Mouse (Mus musculus): ENCODE results near the gene BC067074.

The BC067074 gene

DNA sequence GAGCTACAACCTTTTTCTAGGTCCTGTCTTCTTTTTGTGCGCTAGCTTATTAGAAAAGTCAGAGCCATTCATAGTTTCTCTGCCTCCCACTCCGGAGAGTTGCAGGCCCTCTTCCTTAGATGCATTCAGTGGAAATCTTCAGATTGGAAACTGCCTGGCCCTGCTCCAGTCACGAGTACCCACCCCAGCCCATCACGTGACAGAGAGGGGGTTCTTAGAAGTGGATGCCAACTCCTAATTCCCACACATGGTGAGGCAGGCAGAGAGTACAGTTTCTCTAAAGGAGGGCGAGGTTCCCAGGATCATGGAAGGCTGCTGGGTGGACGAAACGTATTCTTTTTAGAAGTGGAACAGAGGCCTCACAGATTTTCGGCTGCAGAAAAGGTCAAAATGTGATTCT, 958 bp upstream of the BC067074 start:
- ChIA-PET CTCF (interaction anchor here in 1 of 4 experiments (0.5 to 2.0 kb wide), 4 partner anchors 22 to 573 kb away, joined by 3 to 7 read pairs (median 4); partner anchors contain the start of gene Snx18), POLR2A (interaction anchor here in 3 of 4 experiments (0.6 to 3.1 kb wide), 8 partner anchors 29 to 574 kb away, joined by 3 to 17 read pairs (median 4); partner anchors contain the start of gene Snx18 (in 1 of the 3))

GRCm38 (mm10) chr13:113293707-113294432, 911 bp downstream of the BC067074 start:
- POLR2A ChIA-PET = interaction anchor here (0.6 to 3.1 kb wide), 24 partner anchors 12 to 1604 kb away, joined by 3 to 17 read pairs (median 3); partner anchors contain the start of genes Snx18 (in 2 of the 4) and Arl15 (in 1 of the 4)
- CTCF ChIA-PET = interaction anchor here (0.5 to 2.0 kb wide), 7 partner anchors 27 to 348 kb away, joined by 3 to 7 read pairs (median 3); partner anchors contain the start of gene Snx18 (in 1 of the 4)

DNA sequence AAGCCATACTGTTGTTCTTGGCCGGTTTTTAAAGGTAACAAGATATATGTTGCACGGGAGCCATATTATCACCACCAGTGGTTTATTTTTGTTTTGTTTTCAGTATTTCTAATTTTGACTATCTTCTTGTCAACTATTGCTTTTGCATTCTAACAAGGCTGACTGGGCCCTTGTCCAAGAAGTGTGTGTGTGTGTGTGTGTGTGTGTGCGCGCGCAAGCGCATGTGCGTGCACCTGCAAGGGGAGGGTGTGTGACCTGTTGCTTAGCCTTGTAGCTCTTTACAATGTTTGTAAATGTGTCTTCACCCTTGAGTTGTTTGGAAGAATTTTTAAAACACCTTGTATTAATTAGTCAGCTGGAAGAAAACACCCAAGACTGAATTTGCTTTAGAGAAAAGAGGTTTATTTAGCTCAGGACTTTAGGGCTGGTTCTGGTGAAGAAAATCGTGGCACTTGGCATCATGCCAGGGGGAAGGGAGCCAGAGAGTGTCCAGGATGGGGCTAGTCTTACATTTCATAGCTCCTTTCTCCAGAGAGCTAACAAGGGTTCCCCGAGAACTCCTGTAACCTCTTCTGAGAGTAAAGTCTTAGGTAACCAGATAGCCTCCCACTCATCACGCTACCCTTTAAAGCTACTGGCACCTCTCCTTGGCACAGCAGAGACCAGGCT, 3.0 kb downstream of the BC067074 start:
- CTCF ChIA-PET = interaction anchor here in 1 of 4 experiments (0.9 kb wide), 1 partner anchor 31 kb away, joined by 3 read pairs; no protein-coding TSS in a partner anchor
- POLR2A ChIA-PET = interaction anchor here in 2 of 4 experiments (0.6 to 3.5 kb wide), 7 partner anchors 8 to 494 kb away, joined by 3 to 16 read pairs (median 4); partner anchors contain the start of gene Snx18 (in 1 of the 2)

- ChIA-PET CTCF (interaction anchor here in 1 of 4 experiments (0.5 to 0.6 kb wide), 2 partner anchors 40 to 1272 kb away, joined by 3 to 4 read pairs; no protein-coding TSS in a partner anchor), POLR2A (interaction anchor here in 1 of 4 experiments (1.3 kb wide), 1 partner anchor 20 kb away, joined by 3 read pairs; no protein-coding TSS in a partner anchor)
These were observed 13.6 kb downstream of the BC067074 start for GRCm38 (mm10) chr13:113306581-113306980.

DNA sequence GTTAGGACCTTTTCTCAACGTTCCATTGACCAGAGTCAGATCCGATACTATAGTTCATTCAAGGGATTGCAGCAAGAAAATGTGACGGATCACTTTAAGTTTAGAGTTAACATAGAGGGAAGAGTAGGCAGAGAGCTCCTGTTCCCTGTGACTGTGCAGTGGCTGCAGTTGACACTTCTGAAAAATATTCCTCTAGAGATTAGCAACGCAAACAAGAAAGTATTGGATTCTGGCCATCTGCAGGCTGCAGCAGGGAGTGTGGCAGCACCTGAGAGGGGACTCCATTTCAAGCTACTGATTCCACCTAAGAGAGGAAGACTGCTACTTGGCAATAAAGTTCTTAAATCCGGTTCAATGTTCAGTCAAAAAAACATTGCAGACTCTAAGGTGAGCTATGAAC, 26.6 kb downstream of the BC067074 start:
- ChIA-PET POLR2A (no interaction called here), CTCF (no interaction called here)

GRCm38 (mm10) chr13:113321972-113322371, 29.0 kb downstream of the BC067074 start:
- CTCF ChIA-PET = interaction anchor here (0.5 to 2.0 kb wide), 21 partner anchors 15 to 544 kb away, joined by 3 to 30 read pairs (median 4); partner anchors contain the start of genes Snx18 (in 3 of the 4) and BC067074 (in 1 of the 4)
- POLR2A ChIA-PET = interaction anchor here in 2 of 4 experiments (0.7 to 2.0 kb wide), 6 partner anchors 12 to 348 kb away, joined by 3 to 9 read pairs (median 4); partner anchors contain the start of gene Snx18 (in 2 of the 2)

GRCm38 (mm10) chr13:113324241-113324640, 31.3 kb downstream of the BC067074 start:
- POLR2A ChIA-PET = interaction anchor here in 1 of 4 experiments (1.0 kb wide), 1 partner anchor 8 kb away, joined by 3 read pairs; no protein-coding TSS in a partner anchor
- CTCF ChIA-PET = no interaction called here

GRCm38 (mm10) chr13:113325678-113326077, 32.7 kb downstream of the BC067074 start:
- ChIA-PET POLR2A (interaction anchor here in 1 of 4 experiments (1.2 kb wide), 1 partner anchor 12 kb away, joined by 3 read pairs; no protein-coding TSS in a partner anchor), CTCF (no interaction called here)

DNA sequence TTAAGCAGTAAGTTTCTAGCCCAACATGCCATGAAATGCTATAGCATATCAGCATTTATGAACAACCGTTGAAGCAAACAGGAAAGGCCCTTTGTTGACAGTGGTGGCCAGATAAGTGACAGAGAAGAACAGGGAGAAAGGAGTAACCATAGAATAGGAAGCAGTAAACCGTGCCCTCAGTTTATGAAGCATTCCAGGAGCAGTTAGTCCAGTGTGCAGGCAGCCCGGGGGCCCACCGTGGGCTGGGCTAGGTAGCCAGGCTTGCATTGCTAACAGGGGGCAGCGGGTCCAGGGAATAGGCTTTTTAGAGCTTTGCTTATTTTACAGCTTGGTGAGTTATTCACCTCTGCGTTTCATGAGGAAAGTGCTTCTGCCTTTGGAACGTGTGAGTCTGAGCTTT, 39.3 kb downstream of the BC067074 start:
- ChIA-PET POLR2A (no interaction called here), CTCF (no interaction called here)

DNA sequence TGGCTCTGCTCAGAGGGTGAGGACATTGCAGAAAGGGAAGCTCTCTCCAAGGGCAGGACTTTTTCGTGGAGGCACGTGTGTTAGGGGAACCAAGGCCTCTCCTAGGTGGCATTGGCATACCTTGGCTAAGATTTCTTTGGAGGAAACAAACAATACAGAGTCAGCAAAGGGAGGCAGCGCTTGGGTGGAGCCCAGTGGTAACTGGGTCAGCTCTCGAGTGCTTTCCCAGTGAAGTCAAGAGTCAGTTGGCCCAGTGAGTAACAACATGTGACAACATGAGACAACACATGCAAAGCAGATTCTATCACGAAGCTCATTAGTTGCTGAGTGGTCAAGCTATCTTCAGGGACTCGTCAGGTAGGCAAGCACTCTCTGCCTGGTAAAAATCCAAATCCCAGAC, 40.4 kb downstream of the BC067074 start:
- ChIA-PET POLR2A (interaction anchor here in 1 of 4 experiments (1.2 kb wide), 1 partner anchor 12 kb away, joined by 3 read pairs; no protein-coding TSS in a partner anchor), CTCF (no interaction called here)

DNA sequence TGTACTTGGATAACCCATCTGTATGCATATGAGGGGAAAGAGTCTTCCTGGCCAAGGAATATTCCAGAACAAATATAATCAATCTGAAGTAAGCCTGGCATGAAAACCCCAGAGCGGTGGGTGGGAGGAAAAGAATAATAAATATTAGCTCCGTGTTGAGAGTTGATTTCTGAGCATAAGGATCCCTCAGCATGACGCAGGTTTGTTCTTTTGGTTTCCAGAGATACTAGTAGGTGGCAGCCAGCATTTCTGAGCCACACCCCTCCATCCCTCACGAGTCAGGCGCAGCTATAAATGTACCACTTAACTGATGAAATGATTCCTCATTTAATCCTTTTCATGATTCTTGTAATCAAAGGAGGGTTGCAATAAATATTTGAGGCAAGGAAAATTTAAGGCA, 41.0 kb downstream of the BC067074 start:
- ChIA-PET CTCF (interaction anchor here in 2 of 4 experiments (0.7 kb wide), 2 partner anchors 285 to 396 kb away, joined by 3 to 5 read pairs; no protein-coding TSS in a partner anchor), POLR2A (interaction anchor here in 1 of 4 experiments (1.2 kb wide), 1 partner anchor 12 kb away, joined by 3 read pairs; no protein-coding TSS in a partner anchor)

DNA sequence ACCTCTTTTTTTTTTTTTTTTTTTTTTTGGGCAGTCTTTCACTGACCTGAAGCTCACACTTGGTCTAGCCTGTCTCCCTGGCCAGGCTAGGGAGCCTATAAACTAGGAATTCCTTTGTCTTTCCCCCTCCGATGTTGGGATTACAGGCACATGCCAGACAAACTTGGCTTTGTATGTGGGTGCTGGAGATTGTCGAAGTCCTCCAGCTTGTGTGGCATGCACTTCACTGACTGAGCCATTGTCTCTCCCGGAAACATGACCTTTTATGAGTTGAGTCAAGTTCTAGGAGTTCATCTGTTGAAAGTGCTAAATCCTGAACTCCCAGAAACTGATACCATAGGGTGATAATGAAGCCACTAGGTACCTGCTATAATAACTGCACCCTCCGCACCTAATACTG, 41.8 kb downstream of the BC067074 start:
- ChIA-PET POLR2A (interaction anchor here in 1 of 4 experiments (0.6 to 1.2 kb wide), 2 partner anchors 13 to 556 kb away, joined by 3 read pairs; no protein-coding TSS in a partner anchor), CTCF (interaction anchor here in 3 of 4 experiments (0.6 to 0.7 kb wide), 3 partner anchors 283 to 395 kb away, joined by 3 to 5 read pairs (median 3); partner anchors contain the start of gene Snx18 (in 1 of the 3))

GRCm38 (mm10) chr13:113337223-113337858, 44.4 kb downstream of the BC067074 start:
- ChIA-PET CTCF (interaction anchor here in 3 of 4 experiments (0.5 to 1.9 kb wide), 6 partner anchors 8 to 282 kb away, joined by 3 to 10 read pairs (median 4); partner anchors contain the start of gene Snx18 (in 2 of the 3)), POLR2A (interaction anchor here in 2 of 4 experiments (0.6 to 1.9 kb wide), 6 partner anchors 10 to 281 kb away, joined by 3 to 7 read pairs (median 4); partner anchors contain the start of gene Snx18 (in 1 of the 2))

- ChIA-PET POLR2A (interaction anchor here in 1 of 4 experiments (0.7 kb wide), 1 partner anchor 1189 kb away, joined by 6 read pairs; no protein-coding TSS in a partner anchor), CTCF (interaction anchor here in 2 of 4 experiments (0.6 to 0.7 kb wide), 4 partner anchors 59 to 241 kb away, joined by 3 to 10 read pairs (median 9); no protein-coding TSS in a partner anchor)
These were observed 47.7 kb downstream of the BC067074 start for GRCm38 (mm10) chr13:113340644-113341043.

DNA sequence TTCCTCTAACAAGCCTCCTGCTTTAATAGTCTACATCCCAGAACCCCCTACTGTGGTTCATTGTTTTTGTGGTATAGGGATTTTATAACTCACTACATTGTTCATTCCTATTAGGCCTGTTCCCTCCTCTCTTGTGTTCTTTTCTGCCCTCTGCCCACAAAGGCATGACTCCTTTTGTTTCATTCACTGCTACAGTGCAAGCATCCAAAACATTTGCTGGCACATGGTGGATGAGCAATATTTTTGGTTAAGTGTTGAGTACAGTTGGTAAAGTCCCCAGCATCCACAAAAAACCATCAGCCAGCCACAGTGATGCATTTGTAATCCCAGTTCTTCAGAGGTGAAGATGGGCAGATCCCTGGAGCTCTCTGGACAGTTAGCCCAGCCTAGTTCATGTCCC, 48.2 kb downstream of the BC067074 start:
- ChIA-PET CTCF (no interaction called here), POLR2A (interaction anchor here in 1 of 4 experiments (0.9 kb wide), 1 partner anchor 100 kb away, joined by 3 read pairs; no protein-coding TSS in a partner anchor)

DNA sequence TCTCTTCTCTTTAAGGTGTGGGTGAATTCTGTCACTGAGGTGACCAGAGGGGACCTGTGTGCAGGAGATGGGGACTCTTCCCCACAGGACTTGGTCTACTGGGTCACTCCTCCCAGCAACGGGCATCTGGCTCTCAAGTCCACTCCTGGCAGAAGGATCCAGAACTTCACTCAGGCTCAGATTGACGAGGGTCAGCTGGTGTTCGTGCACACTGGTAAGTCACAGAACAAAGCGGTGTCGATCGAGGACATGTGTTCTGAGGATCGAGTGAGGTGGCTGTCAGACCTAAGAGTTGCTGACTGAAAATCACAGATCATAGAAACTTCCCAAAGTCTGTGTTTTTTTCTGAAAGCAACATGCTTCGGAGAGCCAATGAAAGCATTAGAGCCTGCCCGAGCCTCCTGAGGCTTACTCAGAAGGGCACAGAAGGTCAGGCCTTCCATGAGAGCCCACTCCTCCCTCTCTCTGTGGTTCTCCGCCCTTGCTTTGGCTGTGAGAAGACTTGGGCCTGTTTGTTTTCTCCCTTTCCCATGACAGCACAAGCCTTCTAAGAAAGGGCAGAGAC, 49.5 kb downstream of the BC067074 start:
- CTCF ChIA-PET = interaction anchor here in 1 of 4 experiments (0.9 kb wide), 1 partner anchor 276 kb away, joined by 3 read pairs; the partner anchor contains the start of gene Snx18

GRCm38 (mm10) chr13:113350743-113351430, 57.9 kb downstream of the BC067074 start:
- ChIA-PET POLR2A (interaction anchor here in 3 of 4 experiments (0.5 to 0.7 kb wide), 3 partner anchors 11 to 46 kb away, joined by 3 read pairs; no protein-coding TSS in a partner anchor), CTCF (no interaction called here)

More for the DNA sequence above, 49.5 kb downstream of the BC067074 start:
- POLR2A ChIA-PET = interaction anchor here in 2 of 4 experiments (0.9 kb wide), 2 partner anchors 99 to 265 kb away, joined by 3 read pairs; no protein-coding TSS in a partner anchor
